Mouse (Mus musculus) left cerebral cortex, postnatal 14 days (tissue): ENCODE measurements around the gene Far2. TPM values are rescaled to one million over a fixed set of nuclear protein-coding genes. Genes with fewer than 3 reads are reported as not detected.
"Not testable (repeated sequence)": the region's sequence is repeated elsewhere in the genome, so short reads cannot be mapped to it uniquely, and the experiment has no call there.

Source experiments
- DNase-seq, 2 experiments: peaks; one replicate each; pipeline ENCODE4 v3.0.0; 2021 to 2022; ENCODE audit warnings: low spot score in 2 of 2, mixed read lengths in 1 of 2
- intact Hi-C: fragments of 180-260 bp; cut with DNase I; formaldehyde crosslinking; loops from one replicate; pipeline ENCODE4 v1.15.1; 2025
- total RNA-seq, 2 experiments: library from RNA; stranded (reverse); gene quantifications; 2 replicates each; pipeline ENCODE4 v1.2.3; 2021

Gene Far2
- total RNA-seq, 2 experiments from 2014 or later: 29.4 to 30.5 TPM

DNA sequence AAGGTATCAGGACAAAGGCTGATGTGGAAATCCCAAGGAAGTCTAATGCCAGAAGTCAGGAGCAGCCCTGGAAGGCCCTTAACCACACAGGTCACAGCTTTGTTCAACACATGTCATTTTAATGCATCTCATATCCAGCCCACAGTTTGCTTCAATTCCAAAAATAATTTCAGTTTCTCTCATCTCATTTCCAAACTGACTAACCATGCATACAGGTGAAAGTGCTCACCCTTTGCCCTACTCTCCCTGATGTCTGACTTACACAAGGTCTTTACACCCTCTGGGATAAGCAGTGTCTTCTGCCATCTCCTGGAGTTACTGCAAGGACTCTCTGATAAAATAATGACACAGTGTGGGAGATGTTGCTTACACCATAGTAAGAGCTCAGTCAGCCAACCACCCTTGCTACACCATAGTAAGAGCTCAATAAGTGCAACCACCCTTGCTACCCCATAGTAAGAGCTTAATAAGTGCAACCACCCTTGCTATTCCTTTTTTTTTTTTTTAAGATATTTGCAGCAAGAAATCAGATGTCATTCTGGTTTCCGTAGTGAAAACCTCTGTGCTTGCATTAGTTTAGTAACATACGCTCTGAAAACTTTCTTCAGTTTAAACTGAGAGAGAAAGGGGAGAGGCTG, 64.1 kb downstream of the Far2 start:
- DNase-seq: no peak
- intact Hi-C loops: no loop called here

GRCm38 (mm10) chr6:148116371-148116770, 69.3 kb downstream of the Far2 start:
- no peak for DNase-seq

DNA sequence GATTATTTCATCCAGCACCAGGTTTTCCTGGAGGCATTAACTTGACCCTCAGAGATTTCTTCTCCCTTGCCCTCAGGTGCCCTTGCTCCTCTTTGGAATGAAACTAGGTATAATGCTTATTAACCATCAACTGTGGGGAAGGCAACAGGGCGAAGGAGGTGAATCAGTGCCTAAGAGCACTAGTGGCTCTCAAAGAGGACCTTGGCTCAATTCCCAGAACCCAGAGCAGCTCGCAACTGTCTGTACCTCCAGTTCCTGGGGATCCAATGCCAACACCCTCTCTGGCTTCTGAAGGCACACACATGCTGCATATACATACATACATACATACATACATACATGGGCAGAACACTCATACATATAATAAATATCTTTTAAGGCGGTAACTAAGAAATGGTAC, 69.8 kb downstream of the Far2 start:
- intact Hi-C loops: no loop called here
- DNase-seq: no peak

More at GRCm38 (mm10) chr6:148116371-148116770, 69.3 kb downstream of the Far2 start:
- intact Hi-C loops: no loop called here

DNA sequence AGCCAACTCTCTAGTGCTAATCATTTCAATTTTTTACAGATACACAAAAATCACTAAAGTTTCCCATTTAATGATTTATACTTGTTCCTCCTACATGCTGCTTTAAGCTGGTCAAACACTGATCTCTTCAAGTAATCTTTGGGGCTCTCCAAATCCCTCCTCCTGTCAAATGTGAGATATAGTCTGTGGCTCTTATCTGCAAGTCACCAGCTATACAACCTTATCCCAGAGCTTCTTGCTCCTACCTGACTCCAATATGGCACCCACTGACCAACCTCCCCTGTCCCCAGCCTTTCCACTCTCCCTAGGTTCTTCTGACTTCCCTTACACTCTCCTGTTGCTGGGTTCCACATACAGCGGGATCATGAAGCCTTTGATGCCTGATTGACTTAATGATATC, 70.6 kb downstream of the Far2 start:
- intact Hi-C loops: no loop called here
- DNase-seq: no peak

GRCm38 (mm10) chr6:148120703-148121102, 73.6 kb downstream of the Far2 start:
- intact Hi-C loops: no loop called here
- no peak for DNase-seq

DNA sequence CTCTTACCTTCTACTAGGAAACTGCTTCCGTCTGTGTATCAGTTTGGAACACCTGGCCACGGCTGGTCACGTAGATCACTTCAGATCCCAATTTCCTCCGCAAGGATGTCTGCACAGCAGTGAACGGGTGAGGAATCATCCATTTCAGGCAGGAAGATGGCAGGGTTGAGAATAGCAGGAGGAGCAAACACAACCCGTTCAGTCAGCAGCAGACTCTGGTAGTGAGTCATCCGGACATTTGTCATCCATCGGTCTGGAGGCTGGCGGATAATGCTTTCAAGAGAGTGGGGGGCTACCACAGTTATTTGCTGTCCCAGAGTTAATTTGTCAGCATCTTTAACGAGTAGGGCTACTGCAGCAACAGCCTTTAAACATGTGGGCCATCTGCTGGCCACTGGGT, 79.8 kb downstream of the Far2 start:
- peak in 1 of 2 experiments; percentile 9 for DNase-seq
- intact Hi-C loops: not testable (repeated sequence)

GRCm38 (mm10) chr6:148132314-148132713, 85.3 kb downstream of the Far2 start:
- DNase-seq: no peak
- intact Hi-C loops: no loop called here

DNA sequence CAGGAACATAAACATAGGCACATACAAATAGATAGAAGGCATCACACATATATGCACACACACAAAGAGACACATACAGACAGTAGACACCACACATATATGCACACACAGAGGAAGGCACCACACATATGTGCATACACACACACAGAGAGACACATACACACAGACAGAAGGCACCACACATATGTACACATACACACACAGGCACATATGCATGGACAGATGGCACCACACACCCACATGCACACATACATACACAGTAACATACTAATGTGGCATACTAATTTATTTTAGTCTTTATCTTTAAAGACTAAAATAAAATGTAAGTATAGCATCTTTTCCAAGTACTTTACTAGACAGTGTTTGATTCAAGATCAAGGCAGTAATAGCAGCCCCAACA, 86.5 kb downstream of the Far2 start:
- no peak for DNase-seq
- intact Hi-C loops: no loop called here

DNA sequence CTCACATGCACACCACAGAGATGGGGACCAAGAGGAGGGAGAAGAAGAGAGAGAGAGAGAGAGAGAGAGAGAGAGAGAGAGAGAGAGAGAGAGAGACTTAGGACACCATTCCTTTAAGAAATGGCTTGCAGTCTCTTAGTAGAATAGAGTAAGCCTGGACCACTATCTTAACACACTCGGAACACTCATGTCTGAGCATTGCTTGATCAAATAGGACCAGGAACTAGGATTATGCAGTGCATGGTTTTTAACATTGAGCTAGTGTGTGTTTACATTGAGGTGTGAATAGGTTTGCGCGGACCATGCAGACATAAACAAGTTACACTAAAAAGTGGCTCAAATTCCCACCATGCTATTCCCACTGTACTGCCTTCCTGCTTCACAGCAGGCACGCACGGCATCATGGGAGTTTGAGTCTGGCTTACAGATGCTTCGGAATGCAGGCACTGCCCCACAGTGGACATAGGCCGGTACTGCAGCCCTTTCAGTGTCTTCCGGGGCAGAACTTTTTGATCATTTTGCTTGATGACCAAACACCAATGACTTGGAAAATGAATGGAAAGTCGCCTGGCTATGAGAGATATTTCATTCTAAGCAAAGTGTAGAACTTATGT, 88.8 kb downstream of the Far2 start:
- DNase-seq: peak; percentile 85 to 88
- intact Hi-C loops: loop anchor here (5.0 kb wide), 1 partner anchor 134 kb away; no protein-coding TSS in a partner anchor

- DNase-seq: no peak
- intact Hi-C loops: loop anchor here (5.0 kb wide), 1 partner anchor 137 kb away; no protein-coding TSS in a partner anchor
Observed at GRCm38 (mm10) chr6:148139288-148139995, 92.4 kb downstream of the Far2 start.

DNA sequence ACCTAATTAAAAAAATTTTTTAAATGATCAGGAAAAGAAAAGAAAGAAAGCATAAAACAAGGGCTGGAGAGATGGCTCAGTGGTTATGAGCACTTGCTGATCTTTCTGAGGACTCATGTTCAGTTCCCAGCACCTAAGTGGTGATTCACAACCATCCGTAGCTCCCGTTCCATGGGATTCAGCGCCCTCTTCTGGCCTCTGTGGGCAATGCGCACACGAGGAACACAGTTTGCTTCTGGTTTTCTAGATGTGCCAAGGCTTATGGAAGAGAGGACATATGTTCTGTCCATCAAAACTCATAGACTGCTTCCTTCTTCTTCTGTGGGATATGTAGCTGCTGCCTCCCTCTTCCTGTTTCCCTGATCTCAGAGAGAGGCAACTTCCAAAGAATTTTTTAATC, 94.8 kb downstream of the Far2 start:
- no peak for DNase-seq
- intact Hi-C loops: no loop called here

GRCm38 (mm10) chr6:148142421-148142820, 95.4 kb downstream of the Far2 start:
- DNase-seq: no peak
- intact Hi-C loops: no loop called here

DNA sequence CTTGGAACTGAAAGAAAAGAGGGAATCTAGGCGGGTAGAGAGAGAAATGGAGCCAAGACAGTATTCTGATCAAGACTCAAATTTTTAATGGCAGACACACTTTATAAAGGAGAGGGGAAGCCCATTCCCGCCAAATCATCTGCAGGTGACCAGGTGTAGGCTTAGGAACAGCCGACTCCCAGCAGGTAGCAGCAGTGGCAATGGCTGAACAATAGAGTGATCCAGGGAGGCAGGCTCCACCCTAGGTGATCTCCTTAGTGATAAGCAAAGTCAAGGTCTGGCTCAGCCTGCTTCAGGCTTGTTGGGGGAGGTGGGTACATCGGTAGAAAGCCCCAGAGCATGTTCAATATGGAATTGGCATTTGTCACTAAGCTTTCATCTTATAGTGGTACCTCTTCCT, 105.2 kb downstream of the Far2 start:
- DNase-seq, intact Hi-C loops: not testable (repeated sequence)

- intact Hi-C loops: no loop called here
- no peak for DNase-seq
Observed at GRCm38 (mm10) chr6:148172904-148173303, 125.8 kb downstream of the Far2 start.

DNA sequence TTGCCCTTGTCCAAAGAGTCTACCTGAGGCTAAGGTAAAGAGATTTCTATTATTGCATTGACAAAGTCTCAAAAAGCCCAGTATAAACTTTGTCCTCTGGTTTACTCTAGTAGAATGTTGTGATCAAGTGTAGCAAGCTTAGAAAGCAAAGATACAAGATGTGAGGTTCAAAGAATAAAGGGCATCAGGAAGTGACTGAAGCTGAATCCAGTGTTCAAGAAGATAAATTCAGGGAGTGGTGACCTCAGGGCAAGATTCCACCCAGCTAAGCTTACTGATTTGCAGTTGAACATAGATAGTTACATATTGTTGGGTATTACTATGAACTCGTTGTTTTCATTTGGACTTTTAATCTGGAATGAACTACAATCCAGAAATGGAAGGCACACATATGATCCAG, 138.6 kb downstream of the Far2 start:
- DNase-seq: no peak
- intact Hi-C loops: no loop called here

DNA sequence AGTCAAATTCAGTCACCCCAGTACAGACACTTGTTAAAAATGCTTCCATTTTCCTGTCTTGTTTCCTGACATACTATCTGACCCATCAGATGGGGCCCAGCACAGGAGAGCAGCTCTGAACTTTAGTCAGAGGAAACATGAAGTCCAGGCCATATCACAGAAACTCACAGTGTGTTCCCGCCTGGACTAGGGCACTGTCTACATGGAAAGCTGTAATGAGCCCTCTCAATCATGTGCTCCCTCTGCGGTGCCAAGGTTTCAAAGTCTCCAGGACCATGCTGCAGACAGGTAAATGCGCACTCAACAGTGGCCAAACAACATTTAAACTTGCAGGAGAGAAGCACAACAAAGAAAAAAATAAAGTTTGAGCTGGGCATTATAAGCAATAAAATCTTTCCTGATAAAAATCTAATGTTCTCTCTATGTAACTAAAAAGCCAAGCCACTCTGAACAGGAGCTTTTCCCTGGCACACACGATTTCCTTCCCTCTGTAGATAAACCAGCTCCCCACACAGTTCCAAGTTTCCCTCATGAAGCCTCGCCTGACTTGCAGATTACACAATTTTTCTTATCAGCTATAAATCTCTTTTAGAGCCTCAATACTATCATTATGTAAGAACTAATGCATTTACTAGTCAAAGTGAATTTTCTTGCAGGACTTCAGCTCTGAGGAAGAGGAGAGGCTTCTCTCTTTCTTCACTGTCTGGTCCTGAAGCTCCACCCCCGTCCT, 147.1 kb downstream of the Far2 start:
- intact Hi-C loops: no loop called here
- DNase-seq: no peak

- intact Hi-C loops: no loop called here
- DNase-seq: no peak
Observed at GRCm38 (mm10) chr6:148199177-148199576, 152.1 kb downstream of the Far2 start.

DNA sequence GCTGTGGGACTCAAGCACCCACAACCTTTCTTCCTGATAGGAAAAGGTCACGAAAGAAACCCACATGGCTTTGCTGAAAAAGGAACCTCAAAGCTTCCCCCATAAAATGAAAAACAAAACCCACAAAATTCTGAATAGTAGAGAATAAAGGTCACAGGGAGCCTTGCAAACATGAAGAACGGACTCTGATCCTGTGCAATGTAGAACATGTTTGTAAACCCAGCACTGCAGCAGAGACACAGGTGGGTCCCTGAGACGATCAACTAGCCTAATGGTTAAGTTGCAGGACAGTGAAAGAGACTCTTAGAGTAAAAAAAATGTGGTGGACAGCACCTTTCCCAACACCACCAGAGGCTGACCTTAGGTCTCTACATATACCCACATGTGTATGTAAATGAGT, 152.7 kb downstream of the Far2 start:
- DNase-seq: no peak
- intact Hi-C loops: no loop called here

DNA sequence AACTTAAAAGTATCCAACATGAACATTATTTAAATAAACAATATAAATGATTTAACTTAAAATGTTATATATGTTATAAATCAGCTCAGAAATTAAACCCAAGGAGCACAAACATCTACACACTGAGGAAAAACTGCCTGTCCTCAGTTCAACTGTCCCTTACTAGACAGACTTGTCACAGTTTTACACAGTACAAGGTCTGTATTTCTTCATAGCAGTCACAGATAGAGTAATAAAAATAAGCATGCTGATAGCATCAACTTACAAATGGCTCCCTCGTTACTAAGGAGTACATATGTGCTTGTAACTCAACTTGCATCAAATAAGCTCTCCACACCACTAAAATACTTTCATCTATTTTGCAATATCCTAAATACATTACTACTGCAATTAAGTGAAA, 158.1 kb downstream of the Far2 start:
- no peak for DNase-seq
- intact Hi-C loops: no loop called here

DNA sequence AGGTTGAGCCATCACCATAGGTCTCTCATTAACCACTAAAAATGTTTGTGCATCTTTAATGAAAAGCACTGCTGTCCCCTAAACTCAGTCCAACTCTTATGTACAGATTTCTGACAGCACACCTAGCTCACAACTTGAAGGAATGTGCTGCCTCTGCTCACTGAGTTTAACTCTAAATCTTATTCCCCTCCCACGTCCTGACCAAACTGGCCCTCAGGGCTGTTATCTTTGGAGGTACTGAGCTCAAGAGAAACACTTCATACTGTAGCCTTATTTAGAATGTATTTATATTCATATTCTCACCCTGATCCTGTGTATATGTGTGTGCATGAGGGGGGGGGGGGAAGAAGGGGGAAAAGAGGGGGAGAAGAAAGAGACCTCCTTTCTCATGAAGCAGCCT, 160.5 kb downstream of the Far2 start:
- intact Hi-C loops: no loop called here
- no peak for DNase-seq
